Mouse (Mus musculus): Measurements from ENCODE around the gene Pprc1.

Pprc1 gene

GRCm38 (mm10) chr19:46044271-46044992 lies at the start of gene Pprc1:
Gene Pprc1, plus strand, starts transcription at chr19:46044886.
- peak; percentile 72 for DNase-seq

- DNase-seq = no peak
Measured at GRCm38 (mm10) chr19:45997365-45997764, 47.3 kb upstream of the Pprc1 start.

- DNase-seq = peak; percentile 92
Measured at GRCm38 (mm10) chr19:45997785-45998693, 46.6 kb upstream of the Pprc1 start, which contains the start of gene Armh3. Gene Armh3, minus strand, starts transcription at chr19:45998488.

- no peak for DNase-seq
Measured at GRCm38 (mm10) chr19:45998694-45999217, 45.9 kb upstream of the Pprc1 start.

GRCm38 (mm10) chr19:45999378-45999777 lies 45.3 kb upstream of the Pprc1 start:
- no peak for DNase-seq

GRCm38 (mm10) chr19:46002279-46002678 lies 42.4 kb upstream of the Pprc1 start:
- DNase-seq = peak; percentile 33

- peak; percentile 88 for DNase-seq
Measured at GRCm38 (mm10) chr19:46003371-46004226, 41.1 kb upstream of the Pprc1 start, which contains the start of gene Hps6. Gene Hps6, plus strand, starts transcription at chr19:46003508.

- peak; percentile 28 for DNase-seq
Measured at GRCm38 (mm10) chr19:46004814-46005466, 39.7 kb upstream of the Pprc1 start.

- no peak for DNase-seq
Measured at GRCm38 (mm10) chr19:46005680-46006079, 39.0 kb upstream of the Pprc1 start.

- DNase-seq = peak; percentile 80
Measured at GRCm38 (mm10) chr19:46014572-46015178, 30.0 kb upstream of the Pprc1 start.

- DNase-seq = no peak
Measured at GRCm38 (mm10) chr19:46016023-46016422, 28.7 kb upstream of the Pprc1 start.

GRCm38 (mm10) chr19:46024959-46025358 lies 19.7 kb upstream of the Pprc1 start:
- no peak for DNase-seq

GRCm38 (mm10) chr19:46026567-46026966 lies 18.1 kb upstream of the Pprc1 start:
- no peak for DNase-seq

- DNase-seq = no peak
Measured at GRCm38 (mm10) chr19:46028747-46029320, 15.9 kb upstream of the Pprc1 start.

GRCm38 (mm10) chr19:46029652-46030051 lies 15.0 kb upstream of the Pprc1 start:
- DNase-seq = no peak

- no peak for DNase-seq
Measured at GRCm38 (mm10) chr19:46030196-46030983, 14.3 kb upstream of the Pprc1 start.

GRCm38 (mm10) chr19:46031689-46032432 lies 12.8 kb upstream of the Pprc1 start:
- no peak for DNase-seq

- no peak for DNase-seq
Measured at GRCm38 (mm10) chr19:46032731-46033510, 11.8 kb upstream of the Pprc1 start.

- DNase-seq = no peak
Measured at GRCm38 (mm10) chr19:46033911-46034310, 10.8 kb upstream of the Pprc1 start.

Measured in cerebellum, adult 11-12 months (tissue).